Mouse (Mus musculus) kidney, postnatal 0 days (tissue): ENCODE measurements at regions not wholly inside any gene's neighbourhood (a gene's known extent, or its start where the extent isn't known, plus 50 kb on each side); places are given as distances from the start of the nearest gene placed in this dataset.
A peak's percentile ranks its signal among the peaks of the same experiment; 100 is the strongest.

Experiments used
- ATAC-seq: fragments of 200-750 bp; cut with Nextera tagmentation; replicated peaks from 2 replicates; pipeline ENCODE4 v1.8.0; 2017; ENCODE audit warnings: low read depth, moderate number of reproducible peaks, moderate TSS enrichment, moderate library complexity; ENCODE audit not compliant: low FRiP score
- DNase-seq: peaks from one replicate; pipeline ENCODE4 v3.0.0-alpha.2; 2016; ENCODE audit warnings: low spot score
- H3K27ac ChIP-seq: fragments of 300-500 bp; sonication (generic); 2 replicates; pipeline ENCODE4 v1.5.1; 2014; ENCODE audit warnings: mild to moderate bottlenecking
- H3K27me3 ChIP-seq: fragments of 300-500 bp; sonication (generic); 2 replicates; pipeline ENCODE4 v1.6.1; 2014; ENCODE audit warnings: low read length, mixed read lengths; ENCODE audit not compliant: insufficient read depth
- H3K36me3 ChIP-seq: fragments of 300-500 bp; sonication (generic); 2 replicates; pipeline ENCODE4 v1.6.1; 2014; ENCODE audit warnings: low read length, mixed read lengths; ENCODE audit not compliant: insufficient read depth
- H3K4me1 ChIP-seq: fragments of 300-500 bp; sonication (generic); replicated peaks from 2 replicates; pipeline ENCODE4 v1.6.1; 2014; ENCODE audit warnings: antibody characterized with exemption, low read length, mixed read lengths; ENCODE audit not compliant: insufficient read depth
- H3K4me2 ChIP-seq: fragments of 300-500 bp; sonication (generic); 2 replicates; pipeline ENCODE4 v1.6.1; 2014; ENCODE audit warnings: mild to moderate bottlenecking, low read length, moderate library complexity, mixed read lengths
- H3K4me3 ChIP-seq: fragments of 300-500 bp; sonication (generic); replicated peaks from 2 replicates; pipeline ENCODE4 v1.5.1; 2014; ENCODE audit warnings: low read depth, low read length
- H3K9ac ChIP-seq: fragments of 300-500 bp; sonication (generic); 2 replicates; pipeline ENCODE4 v1.6.1; 2014; ENCODE audit warnings: low read depth, low read length
- H3K9me3 ChIP-seq: fragments of 300-500 bp; sonication (generic); replicated peaks from 2 replicates; pipeline ENCODE4 v1.6.1; 2016; ENCODE audit warnings: low read length, inconsistent platforms, mixed read lengths
- CTCF ChIP-seq: IDR thresholded peaks from 2 replicates; pipeline ENCODE4 v1.5.1; 2016; ENCODE audit warnings: antibody characterized with exemption, low read depth, mild to moderate bottlenecking, moderate library complexity
- WGBS: fragments of 180-500 bp; shearing (Covaris S2); extraction: QIAGEN DNeasy Blood & Tissue Kit; methylation state at CpG from one replicate; pipeline ENCODE4 v1.1.7; 2014; 5-methylcytosine and 5-hydroxymethylcytosine counted together

DNA sequence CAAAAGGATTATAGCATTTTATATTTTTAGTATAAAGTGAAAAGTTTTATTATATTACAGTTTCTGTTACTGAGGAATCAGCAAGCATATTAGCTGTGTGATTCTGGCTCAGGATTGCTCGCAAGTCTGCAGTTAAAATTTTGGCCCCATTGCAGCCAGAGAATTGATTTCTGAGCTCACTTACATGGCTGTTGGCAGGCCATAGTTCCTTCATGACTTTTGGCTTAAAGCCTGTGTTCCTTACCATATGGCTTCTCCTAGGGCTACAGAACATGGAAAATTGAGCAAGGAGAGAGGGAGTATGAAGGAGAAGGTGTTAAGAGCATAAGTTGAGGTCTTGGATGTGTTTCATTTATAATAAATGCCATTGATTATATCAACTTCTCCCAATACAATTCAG lies 1372.6 kb upstream of the Got2 start:
- 83% methylated on average over 1 of the region's 1 CpGs for whole genome bisulfite sequencing
- no peaks in the 10 kb centered on the region for H3K27me3 ChIP-seq
- TF ChIP-seq CTCF, result no peak
- H3K9ac ChIP-seq, result no peak overlapping the region
- H3K4me3 ChIP-seq, result no peak overlapping the region
- no peaks in the 10 kb centered on the region for H3K4me1 ChIP-seq
- no peak overlapping the region for H3K4me2 ChIP-seq
- DNase-seq (no peak), ATAC-seq (no peak)
- no peaks in the 10 kb centered on the region for H3K9me3 ChIP-seq
- no peaks in the 10 kb centered on the region for H3K36me3 ChIP-seq
- no peak overlapping the region for H3K27ac ChIP-seq

DNA sequence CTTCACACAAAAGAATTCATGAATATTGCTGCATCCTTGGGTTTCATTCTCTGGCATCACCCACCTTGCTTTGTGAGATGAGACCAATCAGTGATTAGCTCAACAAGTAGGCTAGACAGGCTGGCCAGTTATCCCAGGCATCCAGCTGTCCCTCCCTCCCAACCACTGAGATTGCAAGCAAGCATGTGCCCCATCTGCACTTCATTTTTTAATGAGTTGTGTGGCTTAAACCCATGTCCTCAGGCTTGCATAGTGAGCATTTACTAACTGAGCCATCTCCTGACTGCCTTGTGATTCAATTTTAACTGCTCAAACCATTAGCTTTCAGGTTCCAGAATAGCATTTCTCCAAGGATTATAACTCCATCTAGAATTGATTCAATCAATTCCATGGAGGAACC lies 1365.8 kb upstream of the Got2 start:
- H3K4me2 ChIP-seq, result no peak overlapping the region
- H3K4me1 ChIP-seq, result no peaks in the 10 kb centered on the region
- TF ChIP-seq CTCF, result no peak
- no peaks in the 10 kb centered on the region for H3K27me3 ChIP-seq
- no peak overlapping the region for H3K27ac ChIP-seq
- H3K9ac ChIP-seq, result no peak overlapping the region
- DNase-seq (no peak), ATAC-seq (no peak)
- no peak overlapping the region for H3K4me3 ChIP-seq
- H3K9me3 ChIP-seq, result no peaks in the 10 kb centered on the region
- no peaks in the 10 kb centered on the region for H3K36me3 ChIP-seq

DNA sequence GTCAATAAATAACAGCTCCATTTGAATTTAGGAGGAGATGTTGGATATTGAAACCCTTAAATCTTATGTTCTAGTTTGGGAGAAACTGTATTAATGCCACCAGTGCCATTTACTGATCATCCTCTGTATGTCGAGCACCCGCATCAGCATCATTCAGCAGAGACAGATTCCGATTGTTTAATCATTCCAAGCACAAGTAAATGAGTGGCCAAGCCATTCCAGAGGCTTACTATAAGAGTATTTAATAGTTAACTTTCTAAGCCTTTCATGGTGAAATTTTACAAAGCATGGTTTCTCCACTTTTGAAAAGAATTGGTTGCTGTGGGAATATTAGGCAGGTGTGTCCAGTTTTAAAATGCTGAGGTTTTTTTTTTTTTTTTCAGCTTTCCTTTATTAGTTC lies 1363.9 kb upstream of the Got2 start:
- peak; percentile 14 for DNase-seq
- no peak for ATAC-seq
- Histone ChIP-seq H3K9ac (no peak overlapping the region), H3K36me3 (no peaks in the 10 kb centered on the region), H3K27me3 (no peaks in the 10 kb centered on the region), H3K9me3 (no peaks in the 10 kb centered on the region), H3K27ac (no peak overlapping the region), H3K4me2 (no peak overlapping the region), H3K4me1 (no peaks in the 10 kb centered on the region), H3K4me3 (no peak overlapping the region)
- TF ChIP-seq CTCF, result no peak
- WGBS, result 58% methylated on average over 3 of the region's 3 CpGs

DNA sequence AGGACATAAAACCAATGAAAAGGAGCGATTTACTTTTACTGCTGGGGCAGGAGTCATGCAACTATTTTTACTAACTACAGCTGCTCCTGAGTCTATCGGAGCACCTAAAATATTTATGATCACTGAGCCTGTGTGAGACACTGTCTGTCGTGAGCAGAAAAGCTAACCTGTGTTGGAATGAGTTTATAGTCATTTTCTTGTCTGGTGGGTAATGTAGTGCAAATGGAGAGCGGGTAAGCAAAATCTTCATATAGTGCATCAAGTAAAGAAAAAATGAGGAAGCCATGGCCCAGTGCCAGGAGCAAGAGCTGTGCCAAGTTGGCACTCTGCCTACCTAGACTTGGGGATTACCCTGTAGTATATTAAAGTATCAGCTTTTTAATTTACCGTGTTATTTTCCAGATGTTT lies 1363.1 kb upstream of the Got2 start:
- no peaks in the 10 kb centered on the region for H3K4me1 ChIP-seq
- H3K9me3 ChIP-seq, result no peaks in the 10 kb centered on the region
- DNase-seq (peak; percentile 23), ATAC-seq (no peak)
- H3K27ac ChIP-seq, result peak overlapping the region; percentile 36; the same call in 1 of the 2 replicates
- no peak overlapping the region for H3K4me3 ChIP-seq
- H3K4me2 ChIP-seq, result peak overlapping the region; percentile 23; the same call in 1 of the 2 replicates
- no peak for TF ChIP-seq CTCF
- H3K36me3 ChIP-seq, result no peaks in the 10 kb centered on the region
- WGBS, result 20% methylated on average over 5 of the region's 5 CpGs
- H3K9ac ChIP-seq, result no peak overlapping the region
- no peaks in the 10 kb centered on the region for H3K27me3 ChIP-seq

DNA sequence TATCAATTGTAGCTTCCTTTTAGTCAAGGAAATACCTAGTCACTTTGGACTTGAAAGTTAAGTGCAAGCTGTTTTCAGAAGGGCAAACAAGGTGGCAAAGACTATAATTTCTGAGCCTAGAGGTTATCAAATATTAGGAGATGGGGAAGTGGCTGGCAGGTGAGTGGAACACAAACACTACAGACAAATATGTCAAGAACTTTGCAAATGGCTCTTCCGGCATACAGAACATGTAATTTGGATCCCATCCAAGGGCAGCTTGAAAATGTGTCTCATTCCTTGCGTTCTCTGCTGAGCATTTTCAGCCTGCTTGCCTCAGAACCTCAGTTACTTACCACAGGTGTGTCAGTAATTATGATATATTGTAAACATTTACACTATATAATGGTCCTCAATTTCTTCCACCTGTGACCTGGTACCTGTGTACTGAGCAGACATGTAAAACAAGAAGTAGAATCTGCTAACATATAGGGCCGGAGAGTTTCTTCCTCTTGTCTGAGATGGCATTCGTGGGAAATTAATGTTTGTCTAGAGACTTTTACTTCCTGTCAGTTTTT lies 1346.3 kb upstream of the Got2 start:
- ATAC-seq, result no peak
- no peak overlapping the region for H3K9ac ChIP-seq
- no peak overlapping the region for H3K4me2 ChIP-seq
- H3K27me3 ChIP-seq, result no peaks in the 10 kb centered on the region
- DNase-seq, result no peak
- no peak for TF ChIP-seq CTCF
- H3K9me3 ChIP-seq, result no peaks in the 10 kb centered on the region
- H3K27ac ChIP-seq, result no peak overlapping the region
- no peaks in the 10 kb centered on the region for H3K36me3 ChIP-seq
- H3K4me3 ChIP-seq, result no peak overlapping the region
- H3K4me1 ChIP-seq, result no peaks in the 10 kb centered on the region
- 69% methylated on average over 4 of the region's 4 CpGs for WGBS

DNA sequence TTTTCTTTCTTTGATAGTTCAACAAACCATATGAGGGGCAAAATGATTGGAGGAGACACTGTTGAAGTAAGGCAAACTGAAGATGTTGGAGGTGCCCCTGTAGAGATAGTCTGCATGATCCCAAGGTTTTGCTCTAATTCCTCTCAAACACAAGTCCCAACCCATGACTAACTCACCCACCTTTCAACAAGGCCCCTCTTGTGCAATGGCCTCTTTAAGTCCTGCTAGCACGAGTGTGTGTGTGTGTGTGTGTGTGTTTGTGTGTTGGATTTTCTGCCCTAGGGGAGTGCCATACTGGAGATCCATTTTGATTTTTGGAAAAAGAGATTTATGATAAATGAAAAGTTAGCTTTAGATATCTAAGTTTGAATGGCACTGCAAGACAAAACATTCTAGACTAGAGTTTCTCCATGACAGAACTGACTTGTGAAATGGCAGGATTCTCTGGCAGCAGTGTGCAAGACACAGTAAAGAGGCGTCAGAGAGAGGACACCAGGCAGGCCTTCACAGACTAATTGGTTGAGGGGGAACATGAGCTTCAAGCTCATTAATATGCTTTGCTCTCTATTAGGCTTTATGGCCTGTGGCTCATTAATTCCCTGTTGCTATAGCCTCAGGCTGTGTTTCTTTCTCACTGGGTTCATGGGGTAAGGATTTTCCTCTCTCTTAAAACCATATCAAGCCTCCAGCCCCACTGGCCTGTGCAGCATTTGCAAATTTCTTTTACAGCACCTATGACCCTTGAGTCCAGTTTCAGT lies 1344.5 kb upstream of the Got2 start:
- Histone ChIP-seq H3K27me3 (no peaks in the 10 kb centered on the region), H3K9me3 (no peaks in the 10 kb centered on the region), H3K27ac (no peak overlapping the region), H3K36me3 (no peaks in the 10 kb centered on the region), H3K4me1 (no peaks in the 10 kb centered on the region), H3K9ac (no peak overlapping the region), H3K4me2 (no peak overlapping the region), H3K4me3 (no peak overlapping the region)
- no peak for ATAC-seq
- peak; percentile 24 for DNase-seq
- TF ChIP-seq CTCF, result no peak
- WGBS, result 52% methylated on average over 2 of the region's 2 CpGs
